Comparison of ENCODE assay signal across 15 mouse cellular contexts in the genomic region with DNA sequence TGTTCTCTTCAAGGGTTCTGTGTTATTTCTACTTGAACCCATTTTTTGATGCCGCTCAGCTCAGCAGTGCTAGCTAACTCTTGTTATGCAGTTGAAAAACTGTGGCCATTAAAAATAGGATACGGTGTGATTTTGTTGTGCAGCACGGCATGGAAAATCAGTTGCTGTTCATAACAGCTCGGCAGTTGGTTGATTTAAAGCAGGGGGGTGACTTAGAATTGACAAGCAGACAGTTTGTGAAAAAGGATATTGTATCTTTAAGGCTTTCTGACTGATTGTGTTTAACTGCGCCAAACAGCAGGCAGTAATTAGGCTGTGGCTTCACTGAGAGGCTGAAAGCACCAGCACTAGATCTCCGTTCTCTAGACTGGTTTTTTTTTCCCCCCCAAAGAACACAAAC.
DNase-seq lines count a peak whose midpoint lies in the region; ATAC-seq lines count a peak whose summit lies in the region.
"Had no signal": no experiment of that assay in that cellular context is flagged by ENCODE, and none has a peak within 500 bp of the region (broad histone marks: within the 10 kb centered on the region; RNA-seq: fewer than 3 reads in every experiment).

No protein-coding gene starts in this region.

- peak overlapping the region; percentile 37 for H3K4me2 ChIP-seq in hindbrain, embryonic 13.5 days
- no peak overlapping the region for H3K4me2 ChIP-seq in hindbrain, embryonic 11.5 days (replicated peaks; ENCODE audit: low read depth, low read length)
- peak overlapping the region; percentile 37 for H3K4me2 ChIP-seq in embryonic facial prominence, embryonic 13.5 days
- peak overlapping the region; percentile 38 for H3K4me2 ChIP-seq in hindbrain, embryonic 14.5 days (replicated peaks)
- peak overlapping the region; percentile 31 for H3K4me2 ChIP-seq in neural tube, embryonic 15.5 days
- H3K4me2 ChIP-seq: heart, embryonic 13.5 days; kidney, embryonic 15.5 days; lung, embryonic 14.5 days had no signal

- peak overlapping the region; percentile 82; the same call in 1 of the 2 replicates for H3K27ac ChIP-seq in hindbrain, embryonic 13.5 days
- no peak overlapping the region for H3K27ac ChIP-seq in hindbrain, embryonic 11.5 days (ENCODE audit: low read depth, low read length)
- H3K27ac ChIP-seq in embryonic facial prominence, embryonic 13.5 days = no peak overlapping the region
- peak overlapping the region; percentile 84 for H3K27ac ChIP-seq in hindbrain, embryonic 14.5 days
- H3K27ac ChIP-seq in neural tube, embryonic 15.5 days (replicated peaks) = peak overlapping the region; percentile 81
- H3K27ac ChIP-seq: heart, embryonic 13.5 days; kidney, embryonic 15.5 days had no signal

- 27% methylated on average over 6 of the region's 6 CpGs for WGBS in hindbrain, embryonic 13.5 days
- 52% methylated on average over 6 of the region's 6 CpGs for WGBS in hindbrain, embryonic 11.5 days
- 35% methylated on average over 6 of the region's 6 CpGs for WGBS in embryonic facial prominence, embryonic 13.5 days
- 29% methylated on average over 6 of the region's 6 CpGs for WGBS in hindbrain, embryonic 14.5 days
- WGBS in neural tube, embryonic 15.5 days = 27% methylated on average over 6 of the region's 6 CpGs

- peaks cover 13% of the 10 kb centered on the region for H3K4me1 ChIP-seq in hindbrain, embryonic 13.5 days (replicated peaks)
- no peaks in the 10 kb centered on the region for H3K4me1 ChIP-seq in hindbrain, embryonic 11.5 days (replicated peaks; ENCODE audit: control insufficient read depth, insufficient read depth, low read length)
- no peaks in the 10 kb centered on the region for H3K4me1 ChIP-seq in embryonic facial prominence, embryonic 13.5 days
- peaks cover 12% of the 10 kb centered on the region for H3K4me1 ChIP-seq in hindbrain, embryonic 14.5 days (replicated peaks; ENCODE audit: control insufficient read depth, insufficient read depth, low read length)
- H3K4me1 ChIP-seq in neural tube, embryonic 15.5 days = no peaks in the 10 kb centered on the region
- H3K4me1 ChIP-seq: heart, embryonic 13.5 days; kidney, embryonic 15.5 days had no signal

- no peaks in the 10 kb centered on the region for H3K36me3 ChIP-seq in hindbrain, embryonic 13.5 days
- H3K36me3 ChIP-seq in hindbrain, embryonic 11.5 days (ENCODE audit: control insufficient read depth, insufficient read depth, low read length) = no peaks in the 10 kb centered on the region
- no peaks in the 10 kb centered on the region for H3K36me3 ChIP-seq in embryonic facial prominence, embryonic 13.5 days
- H3K36me3 ChIP-seq in hindbrain, embryonic 14.5 days (replicated peaks; ENCODE audit: control insufficient read depth, insufficient read depth) = no peaks in the 10 kb centered on the region
- no peaks in the 10 kb centered on the region for H3K36me3 ChIP-seq in neural tube, embryonic 15.5 days
- H3K36me3 ChIP-seq: G1E; heart, embryonic 13.5 days; kidney, embryonic 15.5 days had no signal

- no peaks in the 10 kb centered on the region for H3K9me3 ChIP-seq in hindbrain, embryonic 13.5 days
- no peaks in the 10 kb centered on the region for H3K9me3 ChIP-seq in hindbrain, embryonic 11.5 days (ENCODE audit: control insufficient read depth, low read length)
- H3K9me3 ChIP-seq in embryonic facial prominence, embryonic 13.5 days = no peaks in the 10 kb centered on the region
- no peaks in the 10 kb centered on the region for H3K9me3 ChIP-seq in hindbrain, embryonic 14.5 days (ENCODE audit: control insufficient read depth, low read length)
- no peaks in the 10 kb centered on the region for H3K9me3 ChIP-seq in neural tube, embryonic 15.5 days (replicated peaks)
- H3K9me3 ChIP-seq: G1E; heart, embryonic 13.5 days; kidney, embryonic 15.5 days had no signal

- H3K9ac ChIP-seq in hindbrain, embryonic 13.5 days = no peak overlapping the region
- H3K9ac ChIP-seq in hindbrain, embryonic 11.5 days (ENCODE audit: low read depth, low read length) = no peak overlapping the region
- H3K9ac ChIP-seq in embryonic facial prominence, embryonic 13.5 days = no peak overlapping the region
- H3K9ac ChIP-seq in hindbrain, embryonic 14.5 days = peak overlapping the region; percentile 18; the same call in 1 of the 2 replicates
- H3K9ac ChIP-seq in neural tube, embryonic 15.5 days (replicated peaks) = peak overlapping the region; percentile 14; the same call in 1 of the 2 replicates
- H3K9ac ChIP-seq: heart, embryonic 13.5 days; kidney, embryonic 15.5 days; lung, embryonic 14.5 days had no signal

- H3K4me3 ChIP-seq in hindbrain, embryonic 13.5 days = no peak overlapping the region
- H3K4me3 ChIP-seq in hindbrain, embryonic 11.5 days (ENCODE audit: low read depth, low read length) = no peak overlapping the region
- H3K4me3 ChIP-seq in embryonic facial prominence, embryonic 13.5 days = no peak overlapping the region
- no peak overlapping the region for H3K4me3 ChIP-seq in hindbrain, embryonic 14.5 days (replicated peaks; ENCODE audit: low read length)
- H3K4me3 ChIP-seq in neural tube, embryonic 15.5 days (replicated peaks) = peak overlapping the region; percentile 2; the same call in 1 of the 2 replicates
- H3K4me3 ChIP-seq: heart, embryonic 13.5 days; kidney, embryonic 15.5 days; myocyte had no signal

- H3K27me3 ChIP-seq in hindbrain, embryonic 13.5 days = no peaks in the 10 kb centered on the region
- no peaks in the 10 kb centered on the region for H3K27me3 ChIP-seq in hindbrain, embryonic 11.5 days (ENCODE audit: control insufficient read depth, insufficient read depth, low read length)
- no peaks in the 10 kb centered on the region for H3K27me3 ChIP-seq in embryonic facial prominence, embryonic 13.5 days
- no peaks in the 10 kb centered on the region for H3K27me3 ChIP-seq in hindbrain, embryonic 14.5 days (ENCODE audit: control insufficient read depth, insufficient read depth, low read length)
- H3K27me3 ChIP-seq in neural tube, embryonic 15.5 days (replicated peaks) = no peaks in the 10 kb centered on the region
- H3K27me3 ChIP-seq: heart, embryonic 13.5 days; kidney, embryonic 15.5 days had no signal

- ATAC-seq in hindbrain, embryonic 13.5 days (ENCODE audit: low FRiP score) = no peak
- no peak for ATAC-seq in hindbrain, embryonic 11.5 days (ENCODE audit: low FRiP score)
- ATAC-seq in embryonic facial prominence, embryonic 13.5 days (ENCODE audit: insufficient number of reproducible peaks, insufficient read depth, low FRiP score, low TSS enrichment, low read depth) = no peak
- ATAC-seq in hindbrain, embryonic 14.5 days (ENCODE audit: low FRiP score) = peak; percentile 48; the same call in 1 of the 2 replicates
- ATAC-seq in neural tube, embryonic 15.5 days (ENCODE audit: low FRiP score) = peak; percentile 72; the same call in 1 of the 2 replicates

- no peak for DNase-seq in hindbrain, embryonic 11.5 days (ENCODE audit: low spot score)
- no peak for DNase-seq in hindbrain, embryonic 14.5 days (ENCODE audit: low spot score)
- DNase-seq in spleen, postnatal 10 days (ENCODE audit: low spot score in 2 of 2) = no peak
- DNase-seq in gastrocnemius, postnatal 10 days = no peak
- DNase-seq: adrenal gland, postnatal 25 days; cerebellum, postnatal 36 days; liver; lung, embryonic 14.5 days had no signal

Comparison
In these comparisons a context has a peak if more than half of its experiments do, and no peak if none do; other contexts are left out.
1. ATAC-seq: peak in hindbrain, embryonic 14.5 days (single experiment) and neural tube, embryonic 15.5 days (single experiment); none in hindbrain, embryonic 13.5 days (single experiment), hindbrain, embryonic 11.5 days (single experiment) and embryonic facial prominence, embryonic 13.5 days (single experiment).
2. H3K27ac ChIP-seq: peak in hindbrain, embryonic 13.5 days (single experiment), hindbrain, embryonic 14.5 days (single experiment) and neural tube, embryonic 15.5 days (single experiment); none in hindbrain, embryonic 11.5 days (single experiment) and embryonic facial prominence, embryonic 13.5 days (single experiment).
3. H3K9ac ChIP-seq: peak in hindbrain, embryonic 14.5 days (single experiment) and neural tube, embryonic 15.5 days (single experiment); none in hindbrain, embryonic 13.5 days (single experiment), hindbrain, embryonic 11.5 days (single experiment) and embryonic facial prominence, embryonic 13.5 days (single experiment).